Mouse (Mus musculus): ENCODE results near the gene Olfr551. TPM values are rescaled to one million over a fixed set of nuclear protein-coding genes. Genes with fewer than 3 reads are reported as not detected.
A peak's percentile ranks its signal among the peaks of the same experiment; 100 is the strongest.
"Not testable (repeated sequence)": the region's sequence is repeated elsewhere in the genome, so short reads cannot be mapped to it uniquely, and the experiment has no call there.

Olfr551 gene
- not detected for total RNA-seq (2021)
- polyA plus RNA-seq (2012; rRNA removed): not detected in 2 replicates
- long read RNA-seq: 0 reads

- DNase-seq: no peak
Measured at GRCm38 (mm10) chr7:102591786-102592185, at the start of gene Olfr551. Gene Olfr551, minus strand, starts transcription at chr7:102591886.

DNA sequence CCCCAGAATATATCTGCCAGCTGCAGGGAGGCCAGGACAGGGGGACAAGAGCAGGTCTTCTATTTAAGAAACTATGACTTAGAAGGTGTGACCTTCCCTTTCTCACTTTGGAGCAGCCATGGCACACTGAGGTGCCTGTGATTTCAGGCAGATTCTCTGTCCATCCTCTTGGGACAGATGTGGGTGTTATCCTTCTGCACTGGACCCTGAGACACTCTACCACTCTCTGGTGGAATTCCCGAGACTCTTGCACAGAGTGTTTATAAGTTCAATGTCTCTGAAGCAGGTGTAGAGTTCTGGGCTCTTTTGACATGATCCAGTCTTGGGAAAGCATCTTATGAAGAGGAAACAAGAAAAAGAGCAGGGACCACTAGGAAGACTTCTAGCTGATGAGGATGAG is 46.4 kb upstream of the Olfr551 start, which contains the start of gene Olfr554:
Gene Olfr554, plus strand, starts transcription at position 301 of the 400 bp plus-strand sequence.
- DNase-seq: no peak

DNA sequence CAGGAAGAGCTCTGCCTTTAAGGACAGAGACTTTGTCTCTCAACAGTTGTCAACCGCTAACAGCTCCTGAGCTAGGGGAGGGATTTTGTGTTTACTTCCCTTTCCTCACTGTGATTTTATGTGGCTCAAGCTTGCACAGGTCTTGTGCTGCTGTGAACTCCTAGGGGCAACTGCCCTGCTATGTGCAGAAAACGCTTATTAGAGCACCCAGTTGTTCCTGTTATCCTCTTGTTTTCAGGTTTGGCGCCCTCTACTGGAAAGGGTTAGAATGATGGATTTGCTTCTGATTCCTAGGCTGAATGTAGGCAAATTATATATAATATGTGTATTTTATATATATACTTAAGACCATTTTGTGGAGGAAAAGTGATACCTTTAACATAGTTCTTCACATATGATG is 45.0 kb upstream of the Olfr551 start:
- peak; percentile 30 for DNase-seq

- not testable (repeated sequence) for DNase-seq
Measured at GRCm38 (mm10) chr7:102620368-102620767, 28.7 kb upstream of the Olfr551 start.

GRCm38 (mm10) chr7:102619608-102620007 is 27.9 kb upstream of the Olfr551 start:
- DNase-seq: no peak

- DNase-seq: no peak
Measured at GRCm38 (mm10) chr7:102618118-102618517, 26.4 kb upstream of the Olfr551 start, which contains the start of gene Olfr553. Gene Olfr553, minus strand, starts transcription at chr7:102618218.

DNA sequence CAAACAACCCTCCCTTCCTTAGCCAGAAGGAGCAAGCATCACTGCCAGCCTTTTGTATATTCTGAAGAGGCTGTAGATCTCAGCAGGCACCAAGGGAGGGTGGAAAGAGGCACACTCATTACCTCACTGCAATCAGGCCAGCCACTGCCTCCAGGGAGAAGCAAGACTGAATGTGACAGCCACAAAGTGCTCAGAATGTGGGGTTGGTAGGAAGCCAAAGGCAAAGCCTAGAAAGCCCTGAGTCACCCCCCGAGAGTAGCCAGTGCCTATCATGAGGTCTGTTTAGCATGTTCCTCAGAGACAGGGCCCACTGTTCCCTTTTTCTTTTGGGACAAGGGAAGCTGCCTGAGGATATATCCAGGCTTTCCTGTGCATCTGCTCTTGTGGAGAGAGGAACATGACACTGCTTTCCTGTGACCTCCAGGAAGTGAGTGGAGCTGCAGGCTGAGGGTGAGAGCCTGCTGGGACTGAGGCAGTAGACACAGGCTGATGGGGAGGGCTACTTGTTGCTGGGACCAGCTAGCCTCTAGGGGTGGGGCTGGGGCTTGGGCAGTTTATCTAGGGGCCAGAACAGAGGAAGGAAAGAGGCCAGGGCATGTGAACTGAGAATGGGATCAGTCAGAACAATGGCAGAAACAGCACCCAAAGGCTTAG is 5.8 kb upstream of the Olfr551 start, which contains the start of gene Olfr552:
Gene Olfr552, plus strand, starts transcription at position 393 of the 654 bp plus-strand sequence.
- DNase-seq: no peak

- no peak for DNase-seq
Measured at GRCm38 (mm10) chr7:102575998-102576397, 15.7 kb downstream of the Olfr551 start.

GRCm38 (mm10) chr7:102573174-102573830 is 18.4 kb downstream of the Olfr551 start:
- DNase-seq: no peak

DNA sequence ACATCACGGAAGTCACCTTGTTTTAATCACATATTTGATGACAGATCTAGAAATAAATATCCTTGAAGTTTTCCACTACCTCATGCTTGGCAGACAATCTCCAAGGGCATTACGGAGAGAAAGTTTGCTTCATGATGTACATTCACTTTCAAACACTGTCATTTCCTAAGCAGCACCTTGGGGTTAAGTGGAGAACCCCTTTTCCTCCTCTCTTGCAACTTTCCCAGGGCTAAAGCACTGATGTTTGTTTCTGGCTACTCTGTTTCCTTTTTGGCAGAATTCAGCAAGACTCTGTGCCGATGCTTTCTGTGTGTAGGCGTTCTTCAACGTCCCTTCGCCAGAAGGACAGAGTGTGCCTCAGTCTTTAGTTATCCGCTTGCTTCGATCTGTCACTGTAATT is 20.5 kb downstream of the Olfr551 start, which contains the start of gene Olfr550:
Gene Olfr550, plus strand, starts transcription at position 301 of the 400 bp plus-strand sequence.
- DNase-seq: no peak

DNA sequence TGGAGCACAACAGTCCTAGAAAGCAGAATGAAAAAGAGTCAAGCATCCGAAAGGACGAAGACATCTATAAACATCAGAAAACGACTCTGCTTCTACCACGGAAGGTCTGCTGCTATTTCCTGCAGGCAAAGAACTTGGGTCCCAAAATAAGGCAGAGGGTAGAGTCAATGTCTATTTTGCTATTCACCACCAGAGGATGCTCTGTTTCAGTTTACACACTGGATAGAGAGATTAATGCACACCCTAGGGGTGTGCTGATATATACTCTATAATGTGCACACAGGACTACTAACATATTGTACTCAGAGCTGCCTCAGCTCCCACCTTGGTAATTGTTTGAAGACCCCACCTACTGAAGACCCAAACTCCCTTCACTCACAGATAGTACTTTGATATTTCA is 25.5 kb downstream of the Olfr551 start:
- no peak for DNase-seq

GRCm38 (mm10) chr7:102564999-102565997 is 26.4 kb downstream of the Olfr551 start, which contains the start of gene Trim21:
Gene Trim21, minus strand, starts transcription at chr7:102565486.
- peak; percentile 95 for DNase-seq

- DNase-seq: no peak
Measured at GRCm38 (mm10) chr7:102553279-102553678, 38.4 kb downstream of the Olfr551 start.

GRCm38 (mm10) chr7:102549570-102549969 is 42.1 kb downstream of the Olfr551 start, which contains the start of gene Olfr549:
Gene Olfr549, plus strand, starts transcription at chr7:102549870.
- DNase-seq: no peak

- no peak for DNase-seq
Measured at GRCm38 (mm10) chr7:102541251-102541650, 50.4 kb downstream of the Olfr551 start.

- no peak for DNase-seq
Measured at GRCm38 (mm10) chr7:102540596-102540995, 51.1 kb downstream of the Olfr551 start, which contains the start of gene Olfr548-ps1. Gene Olfr548-ps1, plus strand, starts transcription at chr7:102540896.

DNA sequence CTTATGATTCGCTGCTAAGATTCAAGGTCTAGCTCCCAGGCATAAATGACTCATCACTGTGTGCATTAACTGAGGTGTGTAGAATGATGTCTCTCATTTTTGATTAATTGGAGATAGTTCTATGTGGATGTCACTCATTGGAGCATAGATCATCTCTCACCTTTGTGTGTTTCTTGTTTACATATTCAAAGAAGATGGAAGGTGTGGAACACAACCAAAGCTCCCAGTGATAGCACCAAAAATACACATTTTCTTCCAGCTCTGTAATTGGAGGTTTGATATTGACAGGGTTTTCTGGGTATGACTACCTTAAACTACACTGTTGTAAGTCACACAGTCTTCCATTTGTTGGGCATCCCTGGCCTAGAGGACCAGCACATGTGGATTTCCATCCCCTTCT is 57.2 kb downstream of the Olfr551 start, which contains the start of gene Olfr547:
Gene Olfr547, plus strand, starts transcription at position 301 of the 400 bp plus-strand sequence.
- no peak for DNase-seq

Data from adrenal gland, adult 2 months (tissue).